In genomic region chr8:108885861-108886260, GRCm38 (mm10) we compare ENCODE assay signal across 7 mouse cellular contexts.
DNase-seq lines count a peak whose midpoint lies in the region; ATAC-seq lines count a peak whose summit lies in the region.

No protein-coding gene starts in this region.

- no peak overlapping the region for H3K4me3 ChIP-seq in limb, embryonic 13.5 days
- no peak overlapping the region for H3K4me3 ChIP-seq in limb, embryonic 10.5 days
- no peak overlapping the region for H3K4me3 ChIP-seq in forebrain, embryonic 14.5 days (ENCODE audit: low read depth, low read length)
- no peak overlapping the region for H3K4me3 ChIP-seq in hindbrain, embryonic 16.5 days (ENCODE audit: low read length)

- peaks cover 14% of the 10 kb centered on the region for H3K36me3 ChIP-seq in limb, embryonic 13.5 days
- peaks cover 24% of the 10 kb centered on the region for H3K36me3 ChIP-seq in limb, embryonic 10.5 days
- no peaks in the 10 kb centered on the region for H3K36me3 ChIP-seq in forebrain, embryonic 14.5 days (ENCODE audit: control insufficient read depth, insufficient read depth, low read length)
- H3K36me3 ChIP-seq in hindbrain, embryonic 16.5 days (ENCODE audit: control insufficient read depth, insufficient read depth, low read length): no peaks in the 10 kb centered on the region

- no peak for DNase-seq in limb, embryonic 10.5 days (ENCODE audit: low spot score)
- DNase-seq in forebrain, embryonic 14.5 days (ENCODE audit: low spot score): peak; percentile 54
- DNase-seq in retina, postnatal 1 day: peak; percentile 68
- no peak for DNase-seq in cerebellum, adult 8-10 months

- H3K27me3 ChIP-seq in limb, embryonic 13.5 days: no peaks in the 10 kb centered on the region
- no peaks in the 10 kb centered on the region for H3K27me3 ChIP-seq in limb, embryonic 10.5 days (ENCODE audit: low read depth, poor library complexity, severe bottlenecking)
- H3K27me3 ChIP-seq in forebrain, embryonic 14.5 days (replicated peaks; ENCODE audit: control insufficient read depth, insufficient read depth, low read length): peaks cover 4% of the 10 kb centered on the region; the same call in 1 of the 2 replicates
- no peaks in the 10 kb centered on the region for H3K27me3 ChIP-seq in hindbrain, embryonic 16.5 days (replicated peaks; ENCODE audit: control insufficient read depth, insufficient read depth, low read length)

- WGBS in limb, embryonic 13.5 days: 85% methylated on average over 12 of the region's 12 CpGs
- 90% methylated on average over 12 of the region's 12 CpGs for WGBS in limb, embryonic 10.5 days
- 24% methylated on average over 12 of the region's 12 CpGs for WGBS in forebrain, embryonic 14.5 days
- 37% methylated on average over 12 of the region's 12 CpGs for WGBS in hindbrain, embryonic 16.5 days

- H3K27ac ChIP-seq in limb, embryonic 13.5 days: peak overlapping the region; percentile 48; the same call in 1 of the 2 replicates
- H3K27ac ChIP-seq in limb, embryonic 10.5 days: no peak overlapping the region; the same call in 1 of the 2 replicates
- H3K27ac ChIP-seq in forebrain, embryonic 14.5 days (ENCODE audit: low read depth, low read length): no peak overlapping the region
- H3K27ac ChIP-seq in hindbrain, embryonic 16.5 days (ENCODE audit: low read depth, low read length): peak overlapping the region; percentile 41

- ATAC-seq in limb, embryonic 13.5 days (ENCODE audit: low FRiP score, low read depth): no peak
- ATAC-seq in forebrain, embryonic 14.5 days: no peak
- ATAC-seq in hindbrain, embryonic 16.5 days: no peak
- no peak for ATAC-seq in inflammation-experienced regulatory T-cells, adult 6 months

- H3K4me1 ChIP-seq in limb, embryonic 13.5 days: peaks cover 65% of the 10 kb centered on the region
- peaks cover 78% of the 10 kb centered on the region for H3K4me1 ChIP-seq in limb, embryonic 10.5 days
- H3K4me1 ChIP-seq in forebrain, embryonic 14.5 days (ENCODE audit: control insufficient read depth, insufficient read depth, low read length): peaks cover 24% of the 10 kb centered on the region
- H3K4me1 ChIP-seq in hindbrain, embryonic 16.5 days (ENCODE audit: control insufficient read depth, insufficient read depth, low read depth, low read length): peaks cover 29% of the 10 kb centered on the region

- H3K9ac ChIP-seq in limb, embryonic 13.5 days: no peak overlapping the region
- no peak overlapping the region for H3K9ac ChIP-seq in forebrain, embryonic 14.5 days (ENCODE audit: low read length)
- H3K9ac ChIP-seq in hindbrain, embryonic 16.5 days (ENCODE audit: low read depth, low read length): no peak overlapping the region

- H3K4me2 ChIP-seq in limb, embryonic 13.5 days (replicated peaks): no peak overlapping the region
- H3K4me2 ChIP-seq in forebrain, embryonic 14.5 days (ENCODE audit: low read length): no peak overlapping the region
- H3K4me2 ChIP-seq in hindbrain, embryonic 16.5 days (ENCODE audit: low read length): no peak overlapping the region

- H3K9me3 ChIP-seq in limb, embryonic 13.5 days: no peaks in the 10 kb centered on the region
- no peaks in the 10 kb centered on the region for H3K9me3 ChIP-seq in limb, embryonic 10.5 days (replicated peaks)
- H3K9me3 ChIP-seq in forebrain, embryonic 14.5 days (replicated peaks; ENCODE audit: control insufficient read depth, low read length): no peaks in the 10 kb centered on the region
- H3K9me3 ChIP-seq in hindbrain, embryonic 16.5 days (ENCODE audit: control insufficient read depth, low read length): no peaks in the 10 kb centered on the region

Comparison
In these comparisons a context has a peak if more than half of its experiments do, and no peak if none do; other contexts are left out.
1. H3K27ac ChIP-seq: peak in limb, embryonic 13.5 days (single experiment) and hindbrain, embryonic 16.5 days (single experiment); none in limb, embryonic 10.5 days (single experiment) and forebrain, embryonic 14.5 days (single experiment).
2. DNase-seq: peak in forebrain, embryonic 14.5 days (single experiment) and retina, postnatal 1 day (single experiment); none in limb, embryonic 10.5 days (single experiment) and cerebellum, adult 8-10 months (single experiment).